Mouse (Mus musculus) kidney, embryonic 15.5 days (tissue): ENCODE results near the gene Tlr9. TPM values are rescaled to one million over a fixed set of nuclear protein-coding genes. Genes with fewer than 3 reads are reported as not detected.

Source experiments
- ATAC-seq: fragments of 200-750 bp; cut with Nextera tagmentation; replicated peaks from 2 replicates; pipeline ENCODE4 v1.8.0; 2017; ENCODE audit warnings: moderate TSS enrichment; ENCODE audit not compliant: low FRiP score
- H3K27ac ChIP-seq: fragments of 300-500 bp; sonication (generic); 2 replicates; pipeline ENCODE4 v1.5.1; 2015; ENCODE audit warnings: mild to moderate bottlenecking, inconsistent platforms
- H3K27me3 ChIP-seq: fragments of 300-500 bp; sonication (generic); 2 replicates; pipeline ENCODE4 v1.6.1; 2015; ENCODE audit warnings: inconsistent platforms
- H3K36me3 ChIP-seq: fragments of 300-500 bp; sonication (generic); 2 replicates; pipeline ENCODE4 v1.6.1; 2015; ENCODE audit warnings: inconsistent platforms
- H3K4me1 ChIP-seq: fragments of 300-500 bp; sonication (generic); 2 replicates; pipeline ENCODE4 v1.6.1; 2015; ENCODE audit warnings: inconsistent platforms
- H3K4me2 ChIP-seq: fragments of 300-500 bp; sonication (generic); 2 replicates; pipeline ENCODE4 v1.6.1; 2015; ENCODE audit warnings: moderate library complexity, mild to moderate bottlenecking, inconsistent platforms
- H3K4me3 ChIP-seq: fragments of 300-500 bp; sonication (generic); replicated peaks from 2 replicates; pipeline ENCODE4 v1.5.1; 2015; ENCODE audit warnings: mild to moderate bottlenecking, inconsistent platforms
- H3K9ac ChIP-seq: fragments of 300-500 bp; sonication (generic); 2 replicates; pipeline ENCODE4 v1.6.1; 2015; ENCODE audit warnings: mild to moderate bottlenecking, inconsistent platforms
- H3K9me3 ChIP-seq: fragments of 300-500 bp; sonication (generic); replicated peaks from 2 replicates; pipeline ENCODE4 v1.6.1; 2016; ENCODE audit warnings: inconsistent platforms
- WGBS: fragments of 180-500 bp; shearing (Covaris S2); methylation state at CpG from one replicate; pipeline ENCODE4 v1.1.7; 2015; ENCODE audit warnings: mixed read lengths; 5-methylcytosine and 5-hydroxymethylcytosine counted together
- polyA plus RNA-seq: library from polyadenylated mRNA; unstranded; fragments of >200 nt; fragmentation: Nextera tagmentation; extraction: Ambion mirVana; gene quantifications from 2 replicates; pipeline ENCODE4 v1.2.1, GENCODE M21; 2015

The Tlr9 gene
- polyA plus RNA-seq, 1 experiment from 2014 or later: 0.09 TPM

DNA sequence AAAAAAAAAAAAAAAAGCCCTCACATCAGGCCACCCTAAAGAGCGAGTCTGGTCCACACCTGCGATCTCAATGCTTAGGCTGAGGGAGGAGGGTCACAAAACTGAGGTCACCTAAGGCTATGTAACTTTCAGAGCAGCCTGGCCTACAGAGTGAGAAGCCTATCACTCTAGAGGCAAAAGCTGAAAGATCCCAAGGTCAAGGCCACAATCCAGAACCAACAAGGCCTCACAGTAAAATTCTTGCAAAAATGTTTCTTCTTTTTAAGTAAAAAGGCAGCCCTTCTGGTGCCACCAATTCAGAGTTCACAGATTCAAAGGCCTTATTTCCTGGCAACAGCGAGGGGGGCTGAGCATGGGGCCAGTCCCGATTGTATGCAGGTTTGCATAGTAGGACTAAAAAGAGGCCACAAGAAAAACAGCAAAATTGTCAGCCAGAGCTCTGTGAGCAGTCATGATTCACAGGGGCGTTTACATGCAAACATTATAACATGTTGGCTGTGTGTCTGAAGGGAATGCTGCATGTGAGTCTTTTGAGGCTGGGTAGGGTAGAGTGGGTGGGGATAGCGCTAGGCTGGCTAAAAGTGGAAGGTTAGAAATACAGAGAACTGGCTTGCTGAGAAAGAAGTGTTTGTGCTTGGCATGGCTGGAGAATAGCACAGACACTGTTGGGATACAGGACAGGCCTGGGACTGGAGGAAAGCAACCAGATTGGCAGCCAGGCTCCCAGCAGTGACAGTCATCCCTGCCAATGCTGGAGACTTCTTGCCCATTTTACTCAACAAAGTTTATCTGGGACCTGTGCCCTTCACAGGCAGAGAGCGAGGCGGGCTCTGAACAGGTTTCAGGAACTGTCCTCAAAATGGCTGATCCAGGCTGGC lies 28.2 kb upstream of the Tlr9 start:
- 90% methylated on average over 8 of the region's 8 CpGs for WGBS
- peaks cover 20% of the 10 kb centered on the region for H3K4me1 ChIP-seq
- peaks cover 80% of the 10 kb centered on the region for H3K36me3 ChIP-seq
- no peak overlapping the region for H3K9ac ChIP-seq
- no peak overlapping the region for H3K4me3 ChIP-seq
- no peak for ATAC-seq
- H3K27me3 ChIP-seq: no peaks in the 10 kb centered on the region
- no peak overlapping the region for H3K27ac ChIP-seq
- no peaks in the 10 kb centered on the region for H3K9me3 ChIP-seq
- no peak overlapping the region for H3K4me2 ChIP-seq

DNA sequence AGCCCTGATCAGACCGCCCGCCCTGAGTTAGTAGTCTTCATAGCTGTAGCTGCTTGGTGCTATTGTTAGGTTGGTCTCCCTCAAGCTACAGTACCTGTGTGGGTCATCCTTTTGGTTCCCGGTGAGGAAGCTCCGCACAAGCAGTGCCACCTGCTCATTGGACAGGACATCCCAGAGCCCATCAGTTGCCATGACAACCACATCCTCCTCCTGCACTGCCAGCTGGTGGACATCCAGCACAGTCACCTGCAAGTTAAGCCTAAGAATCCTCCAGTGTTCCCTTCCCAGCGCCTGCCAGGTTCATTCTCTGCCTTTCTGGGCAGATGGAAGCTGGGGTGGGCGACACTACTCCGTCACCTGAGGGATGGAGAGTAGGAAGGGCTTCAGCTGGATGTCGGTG lies 26.7 kb upstream of the Tlr9 start:
- H3K4me2 ChIP-seq: no peak overlapping the region
- no peak for ATAC-seq
- no peak overlapping the region for H3K9ac ChIP-seq
- peaks cover 31% of the 10 kb centered on the region for H3K4me1 ChIP-seq
- peaks cover 65% of the 10 kb centered on the region for H3K36me3 ChIP-seq
- H3K27me3 ChIP-seq: no peaks in the 10 kb centered on the region
- WGBS: 90% methylated on average over 8 of the region's 8 CpGs
- H3K9me3 ChIP-seq: no peaks in the 10 kb centered on the region
- no peak overlapping the region for H3K4me3 ChIP-seq
- no peak overlapping the region for H3K27ac ChIP-seq

DNA sequence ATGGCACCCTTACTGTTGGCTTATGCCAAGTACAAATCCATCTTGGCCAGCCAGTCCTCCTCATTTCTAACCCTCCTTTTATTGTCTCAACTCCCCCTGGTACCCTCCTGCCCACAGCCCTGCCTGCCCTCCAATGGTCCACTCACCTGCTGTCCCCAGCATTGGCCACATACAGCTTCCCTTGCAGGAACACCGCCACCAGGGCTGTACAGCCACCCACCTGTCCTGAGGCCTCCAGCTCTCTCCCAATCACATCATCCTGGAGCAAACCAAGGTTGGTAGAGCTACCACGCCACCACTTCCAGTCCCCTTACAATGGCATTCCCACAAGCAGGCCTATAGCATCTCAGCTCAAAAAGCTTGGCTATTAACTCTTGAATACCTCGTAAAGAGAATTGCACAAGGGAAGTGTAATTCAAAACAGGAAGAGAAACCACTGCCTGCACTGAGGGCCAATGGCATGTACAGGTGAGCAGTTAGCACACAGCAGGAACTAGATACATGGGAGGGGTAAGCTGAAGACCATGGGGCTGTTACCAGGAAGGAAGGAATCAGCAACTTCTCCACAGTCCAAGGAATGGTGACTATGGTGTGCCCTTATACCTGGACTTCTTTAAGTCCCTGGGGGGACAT lies 25.2 kb upstream of the Tlr9 start:
- Histone ChIP-seq H3K4me3 (0 out of 2 replicates have a peak overlapping the region, but pooled peaks have one; percentile 74), H3K4me1 (peaks cover 32% of the 10 kb centered on the region), H3K27ac (no peak overlapping the region), H3K27me3 (no peaks in the 10 kb centered on the region), H3K36me3 (peaks cover 51% of the 10 kb centered on the region), H3K9me3 (no peaks in the 10 kb centered on the region), H3K4me2 (peak overlapping the region; percentile 73; the same call in 1 of the 2 replicates), H3K9ac (0 out of 2 replicates have a peak overlapping the region, but pooled peaks have one; percentile 10)
- ATAC-seq: no peak
- WGBS: 78% methylated on average over 3 of the region's 3 CpGs

DNA sequence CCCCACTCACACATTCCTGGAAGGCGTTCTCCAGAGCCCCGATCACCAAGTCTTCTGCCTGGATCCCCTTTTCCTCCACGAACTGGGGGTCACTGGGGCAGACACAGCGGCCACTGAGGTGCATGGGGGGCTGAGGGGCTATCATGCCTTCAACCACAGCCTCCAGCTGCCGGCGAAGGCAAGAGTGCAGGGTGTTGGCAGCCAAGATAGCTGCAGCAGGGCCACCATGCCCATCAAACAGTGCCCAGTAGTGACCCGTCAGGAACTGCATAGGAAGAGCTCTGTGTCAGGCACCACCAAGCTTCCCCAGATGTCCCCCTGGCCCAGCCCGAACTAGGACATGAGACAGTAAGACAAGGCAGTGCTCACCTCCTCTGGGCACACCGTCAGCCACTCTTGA lies 24.7 kb upstream of the Tlr9 start:
- Histone ChIP-seq H3K4me3 (peak overlapping the region; percentile 74), H3K4me2 (peak overlapping the region; percentile 73), H3K9me3 (no peaks in the 10 kb centered on the region), H3K27me3 (no peaks in the 10 kb centered on the region), H3K36me3 (peaks cover 46% of the 10 kb centered on the region), H3K9ac (0 out of 2 replicates have a peak overlapping the region, but pooled peaks have one; percentile 10), H3K27ac (no peak overlapping the region), H3K4me1 (peaks cover 33% of the 10 kb centered on the region)
- ATAC-seq: no peak
- 90% methylated on average over 9 of the region's 9 CpGs for WGBS

DNA sequence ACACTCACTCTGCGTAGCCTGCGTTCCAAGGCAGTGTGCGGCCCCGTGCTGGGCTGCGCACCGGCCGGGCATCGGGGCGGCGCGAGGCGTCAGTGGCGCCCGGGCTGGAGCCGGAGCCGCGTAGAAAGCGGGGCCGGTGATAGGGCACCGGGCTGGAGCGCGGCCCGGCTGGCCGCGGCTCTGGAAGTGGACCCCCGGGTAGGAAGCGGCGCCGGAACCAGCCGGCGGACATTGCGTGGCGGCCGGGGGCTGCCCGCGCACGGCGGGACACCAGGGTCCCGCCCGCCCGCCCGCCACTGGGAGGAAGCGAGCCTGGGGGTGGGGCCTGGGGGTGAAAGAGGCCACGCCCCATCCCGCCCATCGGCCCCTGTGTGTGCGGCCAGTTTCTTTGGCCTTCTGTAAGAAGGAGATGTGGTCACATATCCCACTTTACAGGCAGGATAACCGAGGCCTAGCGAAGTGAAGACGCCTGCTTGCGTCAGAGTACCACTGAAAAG lies 23.4 kb upstream of the Tlr9 start:
- under 1% methylated on average over 51 of the region's 51 CpGs for WGBS
- peaks cover 42% of the 10 kb centered on the region for H3K4me1 ChIP-seq
- H3K36me3 ChIP-seq: peaks cover 35% of the 10 kb centered on the region
- peak overlapping the region; percentile 74 for H3K4me3 ChIP-seq
- peak overlapping the region; percentile 68 for H3K9ac ChIP-seq
- no peaks in the 10 kb centered on the region for H3K27me3 ChIP-seq
- H3K27ac ChIP-seq: peak overlapping the region; percentile 58
- ATAC-seq: peak; percentile 59
- no peaks in the 10 kb centered on the region for H3K9me3 ChIP-seq
- H3K4me2 ChIP-seq: peak overlapping the region; percentile 73

DNA sequence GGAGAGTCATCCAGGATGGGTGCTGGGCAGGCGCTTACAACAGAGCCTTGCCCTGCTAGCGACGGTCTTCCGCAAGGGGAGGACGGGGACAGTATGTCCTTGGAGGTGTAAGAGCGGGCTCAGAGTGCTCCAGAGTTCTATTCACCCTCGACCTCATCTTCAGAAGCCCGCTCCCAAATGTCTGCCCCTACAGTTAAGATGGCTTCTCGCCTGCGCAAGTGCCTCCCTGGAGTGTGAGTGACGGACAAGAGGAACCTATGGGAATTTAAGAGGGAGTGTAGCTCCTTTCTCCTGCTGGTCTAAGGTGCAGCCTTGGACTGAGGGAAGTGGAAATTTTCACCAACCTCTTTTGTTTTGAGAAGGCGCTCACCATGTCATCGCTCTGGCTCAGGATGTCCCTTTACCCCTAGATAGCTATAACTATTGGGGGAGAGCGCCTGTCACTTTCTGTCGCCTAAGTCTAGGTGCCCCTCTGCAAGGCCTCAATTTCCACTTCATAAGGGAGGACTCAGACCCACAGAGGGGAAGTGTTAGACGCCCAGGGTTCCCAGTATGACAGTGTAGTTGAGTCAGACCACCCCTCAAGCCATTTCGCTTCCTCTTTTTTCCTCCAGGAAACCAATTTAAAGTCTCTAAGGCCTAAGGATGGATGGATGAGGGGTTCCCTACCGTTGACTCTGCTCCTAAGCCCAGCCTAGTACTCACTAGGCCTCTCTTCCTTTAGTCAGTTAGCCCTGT lies 22.7 kb upstream of the Tlr9 start, which contains the start of gene Ppm1m:
Gene Ppm1m (minus strand): TSS at position 212 of the 738 bp plus-strand sequence.
- ATAC-seq: peak; percentile 5
- Histone ChIP-seq H3K27ac (peak within 1 kb of the TSS; percentile 58), H3K27me3 (no peaks in the 10 kb centered on the region), H3K4me3 (peak within 1 kb of the TSS; percentile 74), H3K9me3 (no peaks in the 10 kb centered on the region), H3K9ac (peak within 1 kb of the TSS; percentile 68), H3K4me1 (peaks cover 48% of the 10 kb centered on the region), H3K36me3 (peaks cover 28% of the 10 kb centered on the region), H3K4me2 (peak within 1 kb of the TSS; percentile 73)
- WGBS: 44% methylated on average over 18 of the region's 18 CpGs

DNA sequence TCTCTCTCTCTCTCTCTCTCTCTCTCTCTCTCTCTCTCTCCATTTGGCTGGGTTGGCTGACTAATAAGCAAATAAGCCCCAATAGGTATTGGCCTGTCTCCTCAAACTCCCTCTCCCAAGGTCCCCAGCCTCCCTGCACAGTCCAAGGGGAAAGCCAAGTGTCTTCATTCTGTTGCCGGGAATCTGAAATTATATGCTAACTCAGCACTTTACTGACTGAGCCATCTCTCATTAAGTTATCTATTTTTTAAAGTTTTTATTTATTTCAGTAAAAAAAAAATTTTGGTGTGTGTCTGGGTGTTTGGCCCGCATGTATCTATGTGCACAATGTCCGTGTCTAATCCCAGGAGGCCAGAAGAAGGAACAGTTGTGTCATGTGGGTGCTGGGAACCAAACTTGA lies 20.5 kb upstream of the Tlr9 start:
- H3K9ac ChIP-seq: no peak overlapping the region
- H3K27ac ChIP-seq: no peak overlapping the region
- peak overlapping the region; percentile 61 for H3K4me3 ChIP-seq
- H3K9me3 ChIP-seq: no peaks in the 10 kb centered on the region
- H3K27me3 ChIP-seq: no peaks in the 10 kb centered on the region
- ATAC-seq: no peak
- H3K36me3 ChIP-seq: peaks cover 9% of the 10 kb centered on the region; the same call in 1 of the 2 replicates
- 83% methylated on average over 3 of the region's 3 CpGs for WGBS
- peaks cover 68% of the 10 kb centered on the region for H3K4me1 ChIP-seq
- peak overlapping the region; percentile 66; the same call in 1 of the 2 replicates for H3K4me2 ChIP-seq

DNA sequence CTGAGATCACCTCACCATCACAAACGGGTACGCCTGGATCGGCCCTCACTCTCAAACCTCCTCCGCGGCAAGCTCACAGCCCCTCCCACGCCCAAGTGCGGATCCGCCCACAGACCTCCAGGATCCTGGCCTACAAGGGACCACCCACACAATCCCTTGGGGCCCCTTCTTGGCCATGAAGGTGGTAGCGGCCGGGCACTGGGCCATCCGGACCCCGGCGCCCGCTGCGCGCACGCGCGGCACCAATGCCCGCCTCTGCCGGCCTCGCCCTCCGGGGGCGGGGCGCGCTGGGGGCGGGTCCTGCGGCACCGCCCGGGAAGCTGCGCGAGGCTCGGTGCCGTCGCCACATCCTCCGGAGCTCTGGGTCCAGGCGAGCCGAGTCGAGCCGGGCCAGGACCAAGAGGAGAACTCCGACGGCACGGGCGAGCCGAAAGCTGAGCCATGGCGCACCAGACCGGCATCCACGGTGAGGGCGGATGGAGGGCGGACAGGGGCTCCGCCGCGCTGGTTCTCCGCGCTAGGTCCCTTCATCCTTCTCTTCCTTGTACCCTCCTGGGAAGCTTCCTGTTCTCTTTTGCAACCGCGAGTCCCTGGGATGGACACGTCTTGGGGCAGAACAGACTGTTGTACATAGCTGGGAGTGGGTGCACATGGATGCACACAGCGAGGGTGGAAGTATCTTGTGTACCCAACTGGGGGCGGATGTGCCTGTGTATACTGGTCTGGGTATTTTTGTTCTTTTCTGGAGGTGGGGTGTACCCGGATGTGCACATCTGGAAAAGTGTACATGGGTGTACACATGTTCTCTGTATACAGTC lies 19.4 kb upstream of the Tlr9 start, which contains the start of gene Twf2:
Gene Twf2 (plus strand): TSS at position 290 of the 818 bp plus-strand sequence.
- Histone ChIP-seq H3K4me3 (peak within 1 kb of the TSS; percentile 61), H3K9ac (peak within 1 kb of the TSS; percentile 68), H3K27ac (peak within 1 kb of the TSS; percentile 65), H3K36me3 (peaks cover 7% of the 10 kb centered on the region; the same call in 1 of the 2 replicates), H3K9me3 (no peaks in the 10 kb centered on the region), H3K27me3 (no peaks in the 10 kb centered on the region), H3K4me2 (peak within 1 kb of the TSS; percentile 66), H3K4me1 (peaks cover 60% of the 10 kb centered on the region)
- ATAC-seq: peak; percentile 90
- 1% methylated on average over 59 of the region's 61 CpGs for WGBS

DNA sequence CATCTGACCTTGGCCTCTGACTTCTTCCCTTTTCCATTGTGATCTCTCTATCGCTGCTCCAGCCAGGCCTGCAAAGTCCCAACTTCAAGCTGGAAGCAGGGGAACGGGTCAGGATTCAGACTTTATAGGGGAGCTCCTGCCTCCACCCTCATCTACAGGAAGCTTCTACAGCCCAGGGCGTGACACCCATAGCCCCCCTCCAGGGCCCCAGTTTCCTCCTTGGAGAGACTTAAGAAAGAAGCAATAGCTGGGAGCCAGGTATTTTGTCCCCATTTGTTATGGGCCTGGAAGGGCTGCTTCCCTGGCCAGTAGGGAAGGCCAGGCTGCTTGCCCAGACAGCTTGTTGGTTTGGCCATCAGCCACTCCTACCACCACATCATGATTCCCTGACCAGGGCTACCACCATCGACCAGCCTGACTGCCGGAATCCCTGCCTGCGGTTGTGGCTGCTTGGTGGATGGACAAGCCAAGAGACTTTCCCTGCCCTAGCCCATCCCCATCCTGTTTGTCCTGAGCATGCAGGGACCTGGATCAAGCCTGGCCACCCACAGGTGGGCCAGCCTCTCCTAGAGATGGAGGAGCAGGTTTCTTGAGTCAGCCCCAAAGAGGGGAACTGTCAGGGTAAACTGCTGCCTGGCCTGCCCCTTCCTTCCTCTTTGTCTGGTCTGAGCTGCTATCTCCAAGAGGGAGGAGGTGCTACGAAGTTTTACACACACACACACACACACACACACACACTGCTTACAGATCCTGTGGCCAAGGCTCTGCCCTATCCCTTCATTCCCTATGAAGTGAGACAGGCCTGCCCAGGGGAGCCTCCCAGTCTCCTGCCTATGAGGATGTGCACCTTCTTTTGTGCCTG lies 18.2 kb upstream of the Tlr9 start:
- Histone ChIP-seq H3K4me1 (peaks cover 52% of the 10 kb centered on the region), H3K4me2 (peak overlapping the region; percentile 66), H3K9me3 (no peaks in the 10 kb centered on the region), H3K36me3 (peaks cover 17% of the 10 kb centered on the region), H3K27ac (peak overlapping the region; percentile 65; the same call in 1 of the 2 replicates), H3K9ac (peak overlapping the region; percentile 68; the same call in 1 of the 2 replicates), H3K4me3 (peak overlapping the region; percentile 61), H3K27me3 (no peaks in the 10 kb centered on the region)
- ATAC-seq: no peak
- WGBS: 59% methylated on average over 7 of the region's 7 CpGs

DNA sequence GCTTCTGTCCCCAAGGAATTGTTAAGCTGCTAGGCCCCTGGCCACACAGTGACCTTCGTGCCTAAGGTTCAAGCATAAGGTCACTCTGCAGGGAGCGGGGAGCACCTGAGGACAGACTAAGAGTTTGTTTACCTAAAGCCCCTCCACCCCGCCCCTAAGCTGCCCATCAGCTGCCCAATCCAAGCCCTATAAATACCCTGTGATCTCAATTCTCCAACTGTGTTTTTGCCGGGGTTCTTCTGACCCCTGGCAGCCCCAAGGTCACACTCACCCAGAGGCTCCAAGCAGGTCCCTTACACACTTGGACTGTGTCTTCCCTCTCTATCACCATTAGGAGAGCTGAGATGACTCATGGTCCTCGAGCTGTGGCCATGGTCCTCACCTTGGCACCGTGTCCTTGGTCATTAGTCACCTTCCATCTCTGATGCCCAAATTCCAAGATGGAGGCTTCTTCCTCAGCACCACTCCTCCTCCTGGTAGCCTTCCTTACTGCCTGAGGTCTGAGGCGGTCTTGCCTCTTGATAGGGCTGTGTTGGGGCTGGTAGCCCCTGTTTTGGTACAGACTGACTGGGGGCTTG lies 16.6 kb upstream of the Tlr9 start:
- no peak overlapping the region for H3K4me3 ChIP-seq
- no peak overlapping the region for H3K27ac ChIP-seq
- H3K4me1 ChIP-seq: peaks cover 41% of the 10 kb centered on the region
- H3K9me3 ChIP-seq: no peaks in the 10 kb centered on the region
- ATAC-seq: no peak
- WGBS: 76% methylated on average over 7 of the region's 7 CpGs
- peaks cover 21% of the 10 kb centered on the region for H3K36me3 ChIP-seq
- no peak overlapping the region for H3K9ac ChIP-seq
- H3K27me3 ChIP-seq: no peaks in the 10 kb centered on the region
- no peak overlapping the region for H3K4me2 ChIP-seq
